Mouse (Mus musculus) urinary bladder, postnatal 14 days (tissue): ENCODE results near the gene 4930595M18Rik.

Experiments used
- DNase-seq: peaks from one replicate; pipeline ENCODE4 v3.0.0; 2021; ENCODE audit warnings: low spot score

4930595M18Rik gene

DNA sequence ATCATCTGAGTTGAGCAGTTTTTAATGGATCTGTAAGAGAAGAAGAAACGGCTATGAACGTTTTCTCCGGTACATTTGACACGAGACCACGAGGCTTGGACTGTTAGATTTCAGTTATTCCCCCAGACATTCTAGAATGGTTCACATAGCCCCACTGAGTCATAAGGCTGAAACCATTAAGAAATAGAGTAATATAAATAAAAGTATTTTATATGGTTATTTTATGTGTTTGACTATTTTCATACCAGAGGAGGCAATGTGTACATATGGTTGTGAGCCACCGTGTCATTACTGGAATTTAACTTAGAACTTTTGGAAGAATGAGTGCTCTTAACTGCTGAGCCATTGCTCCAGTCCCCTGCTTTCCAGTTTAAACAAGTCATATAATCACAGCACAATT, at the start of gene 4930595M18Rik:
4930595M18Rik (minus strand) TSS at position 101 of the 400 bp plus-strand sequence.
- no peak for DNase-seq

- DNase-seq: no peak
Measured at GRCm38 (mm10) chrX:81472500-81472899, 14.6 kb upstream of the 4930595M18Rik start.
